Mouse (Mus musculus) T-cell, adult 2 months (primary cell): Measurements from ENCODE around the gene Slc44a2.
"Not testable (repeated sequence)": the region's sequence is repeated elsewhere in the genome, so short reads cannot be mapped to it uniquely, and the experiment has no call there.

Experiments
- DNase-seq: peaks from one replicate; pipeline ENCODE4 v3.0.0; 2022; ENCODE audit warnings: low spot score

Slc44a2 gene

DNA sequence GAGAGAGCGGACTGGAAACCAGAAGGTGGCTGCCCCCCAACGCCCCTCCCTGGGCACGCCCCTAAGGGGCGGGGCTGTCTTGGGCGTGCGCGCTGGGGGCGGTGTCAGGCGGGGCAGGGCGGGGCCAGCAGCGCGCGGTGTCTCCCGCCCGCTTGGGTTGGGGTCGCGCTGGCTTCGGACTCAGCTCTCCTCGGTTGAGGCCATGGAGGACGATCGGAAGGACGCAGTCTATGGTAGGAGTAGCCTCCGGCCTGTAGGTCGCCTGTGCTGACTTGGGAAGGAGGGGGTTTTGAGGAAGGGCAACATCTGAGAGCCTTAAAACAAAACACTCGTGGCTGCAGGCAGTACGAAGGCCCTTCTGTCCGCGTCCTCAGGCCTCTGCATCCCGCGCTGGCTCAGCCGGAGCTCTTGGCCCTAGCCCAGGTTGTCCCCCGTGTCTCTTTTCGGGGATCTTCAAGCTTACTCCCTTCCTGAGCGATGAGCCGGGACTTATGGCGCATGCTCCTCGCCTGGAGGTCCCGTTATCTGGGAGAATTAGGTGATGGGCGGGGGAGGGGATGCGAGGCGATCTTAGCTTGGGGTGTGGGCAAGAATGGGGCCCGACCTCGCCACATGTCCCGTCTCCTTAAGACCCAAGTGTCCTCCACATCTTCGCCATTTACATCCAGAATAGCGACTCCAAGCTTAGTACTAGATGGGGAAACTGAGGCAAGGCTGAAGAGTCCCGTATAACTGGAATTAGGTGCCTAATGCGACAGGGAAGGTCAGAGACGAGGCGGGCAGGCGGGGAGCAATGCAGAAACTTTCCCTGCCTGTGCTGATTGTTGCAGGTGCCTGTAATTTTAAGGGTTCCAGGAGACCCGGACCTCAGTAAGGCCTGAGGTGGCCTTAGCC is at the start of gene Slc44a2:
TSS of gene Slc44a2 (plus strand) at position 80 of the 894 bp plus-strand sequence.
- peak; percentile 76 for DNase-seq

DNA sequence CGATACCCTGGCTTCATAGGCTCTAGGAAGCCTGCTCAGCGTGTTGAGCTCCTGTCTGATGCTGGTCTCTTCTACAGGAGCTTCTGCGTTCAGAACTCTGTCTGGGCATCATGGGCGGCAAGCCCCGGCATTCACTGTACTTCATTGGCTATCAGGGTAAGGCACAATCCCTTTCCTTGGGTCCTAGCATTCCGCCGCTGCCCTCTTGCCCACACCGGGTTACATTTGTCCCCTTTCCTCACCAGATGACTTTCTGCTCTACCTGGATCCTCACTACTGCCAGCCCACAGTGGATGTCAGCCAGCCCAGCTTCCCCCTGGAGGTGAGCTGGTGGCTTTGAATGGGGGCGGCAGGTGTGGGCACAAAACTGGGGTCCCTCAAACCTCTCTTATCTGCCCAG is 48.1 kb upstream of the Slc44a2 start:
- DNase-seq, result no peak

GRCm38 (mm10) chr9:21273094-21273493 is 47.4 kb upstream of the Slc44a2 start:
- no peak for DNase-seq

DNA sequence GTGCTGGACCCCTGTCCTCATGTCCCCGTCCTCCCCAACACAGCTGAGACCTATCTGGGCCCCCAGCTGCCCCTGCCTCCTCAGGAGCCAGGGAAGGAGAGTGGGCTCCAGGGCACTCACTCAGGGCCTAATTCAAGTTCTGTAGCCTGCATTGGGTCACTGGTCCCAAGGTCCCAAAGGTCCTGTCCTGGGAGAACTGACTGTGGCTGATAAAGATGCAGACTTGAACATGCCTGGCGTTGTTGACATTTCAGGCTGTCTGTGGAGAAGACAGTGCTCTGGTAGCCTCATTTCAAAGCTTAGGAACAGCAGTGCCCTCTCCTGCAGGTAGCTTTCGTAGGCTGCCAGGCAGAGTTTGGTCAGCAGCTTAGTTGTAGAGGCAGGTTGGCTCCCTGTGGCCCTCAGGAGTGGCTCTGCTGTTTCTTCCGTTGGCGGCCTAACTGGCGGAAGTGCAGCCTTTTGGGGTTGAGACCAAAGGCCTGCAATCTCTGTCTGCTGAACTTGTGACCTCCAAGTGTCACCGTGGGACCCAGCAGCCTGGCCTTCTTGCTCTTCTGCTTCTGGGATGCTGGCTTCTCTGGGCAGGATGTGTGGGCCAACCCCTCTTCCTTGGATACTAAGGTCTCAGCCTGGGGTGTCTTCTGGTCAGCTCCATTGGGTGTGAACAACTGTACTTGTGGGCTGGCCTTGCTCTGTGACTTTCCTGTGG is 46.8 kb upstream of the Slc44a2 start:
- no peak for DNase-seq

DNA sequence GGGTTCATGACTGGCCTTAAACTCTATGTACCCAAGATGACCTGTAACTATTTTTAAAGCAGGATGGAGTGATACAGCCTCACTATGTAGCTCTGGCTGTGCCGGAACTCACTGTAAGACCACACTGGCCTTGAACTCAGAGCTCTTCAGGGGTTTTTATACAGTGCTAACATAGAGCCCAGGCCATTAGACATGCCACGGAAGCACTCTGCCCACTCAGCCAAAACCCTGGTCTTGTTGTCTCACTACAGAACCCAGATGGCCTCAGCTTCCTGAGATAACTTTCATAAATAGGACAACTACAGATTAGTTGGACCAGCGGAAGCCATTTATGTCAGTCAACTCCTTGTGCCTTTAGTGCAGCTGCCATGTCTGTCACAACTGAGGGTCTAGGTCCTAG is 46.2 kb upstream of the Slc44a2 start:
- no peak for DNase-seq

DNA sequence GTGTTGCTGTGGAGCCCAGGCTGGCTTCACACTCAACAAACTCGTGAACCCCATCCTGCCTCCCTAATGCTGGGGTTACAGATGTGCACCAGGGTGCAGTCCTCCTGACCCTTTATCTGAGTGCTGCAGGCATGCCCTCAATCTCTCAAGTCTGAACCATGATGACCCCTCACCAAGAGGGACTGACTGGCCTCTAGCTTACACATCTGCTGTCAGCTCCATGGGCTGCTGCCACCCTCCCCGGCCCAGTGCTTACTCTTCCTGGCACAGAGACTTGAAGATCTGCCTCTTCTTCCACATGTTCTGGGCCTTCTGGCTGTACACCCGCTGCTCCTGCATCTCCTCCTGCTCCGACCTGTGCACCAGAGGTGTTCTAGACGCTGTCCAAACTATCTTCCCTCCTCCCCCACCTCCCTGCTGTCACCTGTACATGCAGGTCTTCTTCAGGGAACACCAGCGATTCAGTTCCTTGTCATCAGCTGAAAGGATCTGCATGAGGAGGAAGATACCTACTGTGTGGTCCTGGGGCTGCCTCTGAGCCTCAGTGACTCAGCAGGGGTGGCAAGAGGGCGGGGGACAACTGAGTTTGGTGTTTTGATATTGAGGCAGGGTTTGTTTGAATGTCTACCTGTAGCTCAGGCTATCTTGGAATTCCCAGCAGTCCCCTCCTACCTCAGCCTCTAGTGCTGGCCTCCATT is 45.3 kb upstream of the Slc44a2 start:
- DNase-seq, result no peak

DNA sequence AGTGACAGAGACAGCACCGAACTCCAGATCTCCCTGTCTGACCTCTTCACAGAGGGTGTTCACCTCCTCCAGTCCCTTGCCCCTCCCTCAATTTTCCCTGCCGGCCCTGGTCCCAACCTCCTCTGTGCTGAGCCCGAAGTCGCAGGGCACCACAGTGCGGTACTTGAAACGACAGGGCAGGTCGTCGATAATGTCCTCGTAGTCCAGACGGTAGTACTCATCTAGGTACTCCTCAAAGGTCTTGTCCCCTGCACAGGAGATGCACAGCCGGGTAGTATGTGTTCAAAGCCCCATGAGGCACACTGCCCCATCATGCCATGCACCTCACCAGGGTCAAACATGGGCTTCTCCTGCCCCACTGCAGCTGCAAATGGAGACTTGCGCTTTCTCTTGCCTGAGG is 44.8 kb upstream of the Slc44a2 start:
- no peak for DNase-seq

DNA sequence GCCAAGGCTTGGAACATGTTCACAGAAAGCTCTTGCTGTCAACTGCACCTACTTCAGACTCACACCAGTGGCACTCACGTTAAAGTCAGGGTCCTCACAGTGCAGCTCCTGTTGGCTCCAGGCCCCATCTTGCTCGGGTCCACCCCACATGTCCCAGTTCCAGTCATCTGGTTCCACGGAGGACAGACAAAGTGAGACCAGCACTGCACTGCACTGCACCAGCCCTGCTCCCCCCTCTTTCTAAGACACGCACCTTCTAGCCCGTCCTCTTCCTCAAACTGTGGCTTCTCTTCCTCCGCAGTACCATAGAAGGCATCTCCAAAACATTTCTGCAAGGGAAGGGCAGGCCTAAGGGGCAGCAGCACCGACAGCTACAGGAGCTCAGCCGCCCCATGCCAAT is 44.2 kb upstream of the Slc44a2 start:
- DNase-seq, result no peak

DNA sequence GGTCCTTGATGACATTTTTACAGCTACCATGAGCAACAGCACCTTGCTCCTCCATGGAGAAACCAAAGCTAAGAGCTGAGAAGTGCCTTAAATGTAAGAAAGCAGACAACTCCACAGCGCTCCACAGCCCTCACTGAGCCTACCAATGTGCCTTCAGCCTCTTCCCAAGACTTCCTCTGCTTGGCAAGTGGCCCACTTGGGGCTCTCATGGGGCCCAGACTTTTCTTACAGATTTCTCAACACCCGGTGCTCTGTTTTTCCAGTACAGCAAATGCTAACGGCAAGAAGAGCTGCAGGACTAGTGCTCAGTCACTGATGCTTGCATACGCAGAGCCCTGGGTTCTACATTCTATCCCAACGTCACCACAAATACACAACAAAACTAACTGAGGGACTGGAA is 42.7 kb upstream of the Slc44a2 start:
- no peak for DNase-seq

GRCm38 (mm10) chr9:21283591-21283990 is 36.9 kb upstream of the Slc44a2 start:
- no peak for DNase-seq

DNA sequence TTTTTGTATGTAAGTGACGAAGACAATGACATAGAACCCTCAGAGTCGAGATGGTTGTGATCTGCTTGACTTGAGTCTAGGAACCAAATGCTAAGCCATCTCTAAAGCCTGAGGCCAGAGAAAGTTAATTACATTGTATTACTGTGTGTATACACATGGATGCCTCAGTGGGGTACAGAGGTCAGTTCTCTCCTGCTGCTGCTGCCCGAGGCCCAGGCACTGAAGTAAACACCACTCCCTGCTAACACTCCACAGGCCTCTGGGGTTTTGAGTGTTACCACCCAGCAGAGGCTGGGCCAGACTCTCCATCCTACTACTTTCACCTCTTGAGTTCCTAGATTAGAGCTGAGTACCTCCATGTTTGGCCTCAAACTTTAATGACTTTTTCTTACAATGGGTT is 36.5 kb upstream of the Slc44a2 start:
- DNase-seq, result no peak

DNA sequence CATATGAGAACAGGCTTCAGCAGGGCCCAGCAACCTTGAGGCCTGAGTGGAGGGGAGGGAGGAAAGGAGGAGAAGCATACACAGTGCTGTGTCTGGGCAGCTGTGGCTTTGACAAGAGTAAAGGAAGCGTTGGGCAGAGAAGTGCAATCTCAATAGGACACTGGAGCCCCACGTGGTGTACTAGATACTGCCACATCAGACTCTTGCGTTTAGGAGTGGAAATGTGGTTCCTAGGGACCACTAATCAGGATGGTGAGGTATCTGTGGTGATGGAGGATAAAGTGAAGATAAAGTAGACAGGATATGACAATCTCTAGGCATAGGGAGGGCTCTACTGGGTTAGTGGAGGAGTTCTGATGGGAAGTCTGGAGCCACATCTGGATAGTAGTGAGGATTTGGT is 33.7 kb upstream of the Slc44a2 start:
- DNase-seq, result peak; percentile 24

- peak; percentile 98 for DNase-seq
These were observed 32.7 kb upstream of the Slc44a2 start, which contains the start of gene Kri1 for GRCm38 (mm10) chr9:21287571-21288402. Kri1 (minus strand) TSS chr9:21287969.

DNA sequence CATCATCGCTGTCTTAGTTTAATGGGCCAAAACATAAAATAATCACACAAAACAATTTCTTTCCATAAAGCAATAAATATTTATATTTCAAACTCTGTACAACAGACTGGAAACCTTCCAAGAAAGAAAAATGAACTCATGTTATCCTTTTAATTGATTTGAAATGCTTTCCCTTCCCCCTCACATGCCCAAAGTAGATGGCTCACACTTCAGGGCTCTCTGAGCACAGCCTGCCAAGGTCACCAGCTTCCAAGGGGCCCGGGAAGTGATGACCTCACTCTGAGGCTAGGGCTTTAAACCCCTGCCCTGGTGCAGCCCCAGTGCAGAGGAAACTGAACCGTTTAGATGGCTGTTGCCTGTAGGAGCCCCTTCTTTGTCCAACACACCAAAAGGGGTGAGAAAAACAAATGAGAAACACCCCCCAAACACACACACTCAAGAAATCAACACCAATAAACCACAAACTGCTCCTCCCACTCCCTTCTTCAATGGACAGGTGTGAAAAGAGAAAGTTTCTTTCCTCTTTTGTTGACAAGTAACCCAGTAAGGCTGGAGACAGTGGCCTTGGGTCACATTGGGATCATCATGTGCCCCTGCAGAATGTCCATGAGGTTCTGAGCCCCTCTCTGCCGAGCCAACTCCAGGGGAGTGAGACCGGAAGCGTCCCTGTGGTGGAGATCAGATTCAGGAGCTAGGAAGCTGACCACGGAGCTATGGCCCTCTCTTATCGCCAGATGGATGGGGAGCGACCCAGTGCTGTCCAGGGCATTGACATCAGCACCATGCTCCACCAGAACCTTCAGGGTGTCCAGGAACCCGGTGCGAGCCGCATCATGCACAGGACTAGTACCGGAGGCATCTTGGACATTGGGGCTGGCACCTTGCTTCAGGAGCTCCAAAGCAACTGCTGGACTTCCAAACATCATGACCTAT is 31.8 kb upstream of the Slc44a2 start:
- peak; percentile 57 for DNase-seq

DNA sequence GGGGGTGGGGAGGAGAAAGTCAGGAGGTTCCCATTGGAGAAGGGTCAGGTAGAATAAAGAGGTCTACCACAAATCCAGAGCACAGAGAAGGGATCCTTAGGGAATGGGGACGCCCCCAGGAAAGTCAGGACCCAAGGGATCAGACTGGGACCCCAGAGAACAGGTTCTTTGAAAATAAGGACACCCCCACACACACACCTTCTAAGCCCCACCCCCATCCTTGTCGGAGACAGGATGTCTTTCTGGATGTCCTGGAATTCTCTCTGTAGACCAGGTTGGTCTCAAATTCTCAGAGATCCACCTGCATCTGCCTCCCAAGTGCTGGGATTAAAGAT is 31.2 kb upstream of the Slc44a2 start:
- no peak for DNase-seq

DNA sequence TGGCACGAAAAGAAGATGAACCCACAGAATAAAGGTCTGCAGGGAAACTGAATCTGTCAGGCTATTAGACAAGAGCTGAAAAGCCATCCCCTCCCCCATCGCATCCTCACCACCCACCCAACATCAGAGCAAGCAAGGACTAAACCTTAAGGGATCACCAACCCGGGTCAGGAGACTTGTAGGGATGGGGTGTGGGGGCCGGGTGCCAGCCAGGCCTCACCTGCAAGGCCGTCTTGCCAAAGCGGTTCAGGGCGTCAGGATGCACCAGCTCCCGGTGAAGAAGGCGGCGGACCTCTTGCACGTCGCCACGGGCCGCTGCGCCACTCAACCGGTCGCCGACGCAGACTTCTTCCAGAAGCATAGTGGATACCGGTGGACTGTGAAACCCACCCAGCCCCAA is 29.9 kb upstream of the Slc44a2 start:
- DNase-seq, result no peak

DNA sequence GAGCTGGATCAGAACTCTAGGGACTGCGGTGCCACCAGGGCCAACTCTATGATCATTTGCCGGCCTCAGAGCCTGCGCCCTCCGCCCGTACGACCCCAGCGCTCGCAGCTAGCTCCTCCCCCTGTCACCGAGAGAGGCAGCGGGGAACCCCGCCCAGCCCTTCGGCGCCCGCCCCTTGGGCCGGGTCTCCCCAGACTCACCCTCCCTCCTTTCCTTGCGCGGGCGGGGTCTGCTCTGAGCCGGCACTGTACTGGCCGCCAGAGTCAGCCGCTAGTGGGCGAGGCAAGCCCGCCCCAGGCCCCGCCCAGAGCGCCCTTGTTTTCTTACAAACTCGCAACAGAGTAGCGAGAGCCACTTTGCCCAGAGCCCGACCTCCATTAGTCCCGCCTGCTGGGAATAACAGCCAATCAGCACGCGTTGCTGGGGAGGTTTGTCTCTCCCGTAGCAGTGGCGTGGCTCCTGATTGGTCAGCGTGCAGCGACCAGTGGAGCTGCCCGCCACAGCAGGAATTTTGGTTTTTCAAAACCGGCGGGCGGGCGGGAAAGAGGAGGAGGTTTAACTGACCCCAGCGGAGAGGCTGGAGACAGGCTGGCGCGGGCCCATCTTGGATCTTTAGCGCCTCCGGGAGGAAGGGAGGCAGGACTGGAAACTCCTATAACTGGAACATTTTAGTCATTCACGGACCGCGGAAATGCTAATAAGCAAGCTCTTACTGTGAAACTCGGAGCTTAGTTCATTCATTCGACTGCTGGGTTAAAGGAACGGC is 29.3 kb upstream of the Slc44a2 start, which contains the start of gene Cdkn2d:
TSS of gene Cdkn2d (minus strand) at position 386 of the 766 bp plus-strand sequence.
- DNase-seq, result peak; percentile 100

- DNase-seq, result not testable (repeated sequence)
These were observed 28.6 kb upstream of the Slc44a2 start for GRCm38 (mm10) chr9:21291868-21292267.

GRCm38 (mm10) chr9:21292271-21292670 is 28.2 kb upstream of the Slc44a2 start:
- no peak for DNase-seq

- DNase-seq, result no peak
These were observed 21.5 kb upstream of the Slc44a2 start for GRCm38 (mm10) chr9:21299014-21299413.
